Mouse (Mus musculus) heart, embryonic 15.5 days (tissue): ENCODE data around the gene Gm49387. TPM values are rescaled to one million over a fixed set of nuclear protein-coding genes. Genes with fewer than 3 reads are reported as not detected.

Experiments
- ATAC-seq: fragments of 200-750 bp; cut with Nextera tagmentation; replicated peaks from 2 replicates; pipeline ENCODE4 v1.8.0; 2017; ENCODE audit warnings: low read depth, moderate TSS enrichment; ENCODE audit not compliant: insufficient number of reproducible peaks, insufficient read depth, low FRiP score
- H3K27ac ChIP-seq: fragments of 300-500 bp; sonication (generic); 2 replicates; pipeline ENCODE4 v1.5.1; 2015; ENCODE audit warnings: mild to moderate bottlenecking, inconsistent platforms
- H3K27me3 ChIP-seq: fragments of 300-500 bp; sonication (generic); 2 replicates; pipeline ENCODE4 v1.6.1; 2015; ENCODE audit warnings: inconsistent platforms
- H3K36me3 ChIP-seq: fragments of 300-500 bp; sonication (generic); 2 replicates; pipeline ENCODE4 v1.6.1; 2015; ENCODE audit warnings: mild to moderate bottlenecking, inconsistent platforms
- H3K4me1 ChIP-seq: fragments of 300-500 bp; sonication (generic); replicated peaks from 2 replicates; pipeline ENCODE4 v1.6.1; 2015; ENCODE audit warnings: inconsistent platforms
- H3K4me2 ChIP-seq: fragments of 300-500 bp; sonication (generic); 2 replicates; pipeline ENCODE4 v1.6.1; 2015; ENCODE audit warnings: inconsistent platforms, mild to moderate bottlenecking, moderate library complexity
- H3K4me3 ChIP-seq: fragments of 300-500 bp; sonication (generic); 2 replicates; pipeline ENCODE4 v1.5.1; 2015; ENCODE audit warnings: mild to moderate bottlenecking, inconsistent platforms
- H3K9ac ChIP-seq: fragments of 300-500 bp; sonication (generic); 2 replicates; pipeline ENCODE4 v1.6.1; 2015; ENCODE audit warnings: mild to moderate bottlenecking, inconsistent platforms
- H3K9me3 ChIP-seq: fragments of 300-500 bp; sonication (generic); replicated peaks from 2 replicates; pipeline ENCODE4 v1.6.1; 2016; ENCODE audit warnings: inconsistent platforms
- WGBS: fragments of 180-500 bp; shearing (Covaris S2); methylation state at CpG from one replicate; pipeline ENCODE4 v1.1.7; 2015; ENCODE audit warnings: mixed read lengths; 5-methylcytosine and 5-hydroxymethylcytosine counted together
- polyA plus RNA-seq: library from polyadenylated mRNA; unstranded; fragments of >200 nt; fragmentation: Nextera tagmentation; extraction: Ambion mirVana; gene quantifications from 2 replicates; pipeline ENCODE4 v1.2.1, GENCODE M21; 2015

Gene Gm49387
- polyA plus RNA-seq, 1 experiment from 2014 or later, result 2.6 TPM

GRCm38 (mm10) chr14:31661671-31662554, 21.2 kb upstream of the Gm49387 start:
- Histone ChIP-seq H3K4me2 (peak overlapping the region; percentile 56), H3K4me3 (peak overlapping the region; percentile 40), H3K9me3 (no peaks in the 10 kb centered on the region), H3K4me1 (peaks cover 77% of the 10 kb centered on the region), H3K27me3 (no peaks in the 10 kb centered on the region), H3K27ac (peak overlapping the region; percentile 95), H3K9ac (peak overlapping the region; percentile 46), H3K36me3 (peaks cover 3% of the 10 kb centered on the region; the same call in 1 of the 2 replicates)
- peak; percentile 73 for ATAC-seq
- 8% methylated on average over 44 of the region's 44 CpGs for WGBS

- Histone ChIP-seq H3K4me3 (no peak overlapping the region), H3K4me1 (peaks cover 77% of the 10 kb centered on the region), H3K27ac (peak overlapping the region; percentile 95), H3K27me3 (no peaks in the 10 kb centered on the region), H3K9ac (no peak overlapping the region), H3K36me3 (no peaks in the 10 kb centered on the region), H3K9me3 (no peaks in the 10 kb centered on the region), H3K4me2 (no peak overlapping the region)
- ATAC-seq, result no peak
- 63% methylated on average over 7 of the region's 7 CpGs for WGBS
These were observed 19.8 kb upstream of the Gm49387 start for GRCm38 (mm10) chr14:31660312-31661093.

- H3K9me3 ChIP-seq, result no peaks in the 10 kb centered on the region
- peaks cover 72% of the 10 kb centered on the region for H3K4me1 ChIP-seq
- H3K36me3 ChIP-seq, result no peaks in the 10 kb centered on the region
- WGBS, result 19% methylated on average over 10 of the region's 10 CpGs
- 0 out of 2 replicates have a peak overlapping the region, but pooled peaks have one; percentile 13 for H3K4me2 ChIP-seq
- peak overlapping the region; percentile 95 for H3K27ac ChIP-seq
- no peak overlapping the region for H3K4me3 ChIP-seq
- H3K9ac ChIP-seq, result peak overlapping the region; percentile 11; the same call in 1 of the 2 replicates
- ATAC-seq, result peak; percentile 52
- no peaks in the 10 kb centered on the region for H3K27me3 ChIP-seq
These were observed 19.0 kb upstream of the Gm49387 start for GRCm38 (mm10) chr14:31659501-31660181.

- H3K9ac ChIP-seq, result no peak overlapping the region
- no peak overlapping the region for H3K4me2 ChIP-seq
- H3K4me3 ChIP-seq, result no peak overlapping the region
- H3K36me3 ChIP-seq, result no peaks in the 10 kb centered on the region
- WGBS, result 90% methylated on average over 8 of the region's 8 CpGs
- no peaks in the 10 kb centered on the region for H3K27me3 ChIP-seq
- H3K4me1 ChIP-seq, result peaks cover 61% of the 10 kb centered on the region
- no peak for ATAC-seq
- H3K27ac ChIP-seq, result peak overlapping the region; percentile 95
- no peaks in the 10 kb centered on the region for H3K9me3 ChIP-seq
These were observed 17.5 kb upstream of the Gm49387 start for GRCm38 (mm10) chr14:31658126-31658680.

GRCm38 (mm10) chr14:31656857-31657645, 16.4 kb upstream of the Gm49387 start:
- 18% methylated on average over 5 of the region's 5 CpGs for WGBS
- Histone ChIP-seq H3K9me3 (no peaks in the 10 kb centered on the region), H3K4me3 (no peak overlapping the region), H3K4me2 (no peak overlapping the region), H3K9ac (no peak overlapping the region), H3K27me3 (no peaks in the 10 kb centered on the region), H3K4me1 (peaks cover 56% of the 10 kb centered on the region), H3K36me3 (no peaks in the 10 kb centered on the region), H3K27ac (peak overlapping the region; percentile 95)
- no peak for ATAC-seq

GRCm38 (mm10) chr14:31656386-31656785, 15.7 kb upstream of the Gm49387 start:
- H3K27ac ChIP-seq, result no peak overlapping the region
- ATAC-seq, result no peak
- no peak overlapping the region for H3K4me3 ChIP-seq
- H3K9me3 ChIP-seq, result no peaks in the 10 kb centered on the region
- no peaks in the 10 kb centered on the region for H3K27me3 ChIP-seq
- H3K4me2 ChIP-seq, result no peak overlapping the region
- peaks cover 53% of the 10 kb centered on the region for H3K4me1 ChIP-seq
- H3K36me3 ChIP-seq, result no peaks in the 10 kb centered on the region
- 65% methylated on average over 7 of the region's 7 CpGs for WGBS
- no peak overlapping the region for H3K9ac ChIP-seq

- H3K27ac ChIP-seq, result no peak overlapping the region
- H3K36me3 ChIP-seq, result no peaks in the 10 kb centered on the region
- H3K27me3 ChIP-seq, result no peaks in the 10 kb centered on the region
- 79% methylated on average over 14 of the region's 14 CpGs for WGBS
- H3K4me2 ChIP-seq, result no peak overlapping the region
- H3K4me1 ChIP-seq, result peaks cover 44% of the 10 kb centered on the region
- H3K9me3 ChIP-seq, result no peaks in the 10 kb centered on the region
- ATAC-seq, result no peak
- no peak overlapping the region for H3K4me3 ChIP-seq
- H3K9ac ChIP-seq, result no peak overlapping the region
These were observed 14.7 kb upstream of the Gm49387 start for GRCm38 (mm10) chr14:31655406-31655805.

GRCm38 (mm10) chr14:31654816-31655215, 14.1 kb upstream of the Gm49387 start:
- H3K4me3 ChIP-seq, result no peak overlapping the region
- H3K4me2 ChIP-seq, result no peak overlapping the region
- H3K27ac ChIP-seq, result no peak overlapping the region
- H3K9me3 ChIP-seq, result no peaks in the 10 kb centered on the region
- H3K4me1 ChIP-seq, result peaks cover 39% of the 10 kb centered on the region
- no peak overlapping the region for H3K9ac ChIP-seq
- H3K36me3 ChIP-seq, result no peaks in the 10 kb centered on the region
- 83% methylated on average over 5 of the region's 5 CpGs for WGBS
- no peaks in the 10 kb centered on the region for H3K27me3 ChIP-seq
- ATAC-seq, result no peak

GRCm38 (mm10) chr14:31653101-31653875, 12.6 kb upstream of the Gm49387 start:
- no peaks in the 10 kb centered on the region for H3K9me3 ChIP-seq
- 55% methylated on average over 14 of the region's 14 CpGs for WGBS
- ATAC-seq, result no peak; the same call in 1 of the 2 replicates
- H3K36me3 ChIP-seq, result no peaks in the 10 kb centered on the region
- no peak overlapping the region for H3K4me3 ChIP-seq
- no peak overlapping the region for H3K4me2 ChIP-seq
- H3K27ac ChIP-seq, result no peak overlapping the region
- no peak overlapping the region for H3K9ac ChIP-seq
- no peaks in the 10 kb centered on the region for H3K27me3 ChIP-seq
- H3K4me1 ChIP-seq, result peaks cover 27% of the 10 kb centered on the region

GRCm38 (mm10) chr14:31652624-31653023, 11.9 kb upstream of the Gm49387 start:
- Histone ChIP-seq H3K27me3 (no peaks in the 10 kb centered on the region), H3K4me2 (no peak overlapping the region), H3K9ac (no peak overlapping the region), H3K4me3 (no peak overlapping the region), H3K27ac (no peak overlapping the region), H3K4me1 (peaks cover 21% of the 10 kb centered on the region), H3K9me3 (no peaks in the 10 kb centered on the region), H3K36me3 (no peaks in the 10 kb centered on the region)
- no peak for ATAC-seq
- 90% methylated on average over 1 of the region's 1 CpGs for WGBS
